Mouse (Mus musculus) embryonic facial prominence, embryonic 10.5 days (tissue): ENCODE data around the gene Fbll1. TPM values are rescaled to one million over a fixed set of nuclear protein-coding genes. Genes with fewer than 3 reads are reported as not detected.
"Not testable (repeated sequence)": the region's sequence is repeated elsewhere in the genome, so short reads cannot be mapped to it uniquely, and the experiment has no call there.

Experiments
- DNase-seq: peaks from one replicate; pipeline ENCODE4 v3.0.0-alpha.2; 2017; ENCODE audit warnings: low spot score
- H3K27ac ChIP-seq: fragments of 300-500 bp; sonication (generic); replicated peaks from 2 replicates; pipeline ENCODE4 v1.5.1; 2016; ENCODE audit warnings: mild to moderate bottlenecking
- H3K27me3 ChIP-seq: fragments of 300-500 bp; sonication (generic); replicated peaks from 2 replicates; pipeline ENCODE4 v1.6.1; 2016; ENCODE audit warnings: low read depth, mild to moderate bottlenecking; ENCODE audit not compliant: poor library complexity, severe bottlenecking
- H3K36me3 ChIP-seq: fragments of 300-500 bp; sonication (generic); replicated peaks from 2 replicates; pipeline ENCODE4 v1.6.1; 2016; ENCODE audit warnings: mild to moderate bottlenecking, moderate library complexity
- H3K4me1 ChIP-seq: fragments of 300-500 bp; sonication (generic); 2 replicates; pipeline ENCODE4 v1.6.1; 2016
- H3K4me3 ChIP-seq: fragments of 300-500 bp; sonication (generic); 2 replicates; pipeline ENCODE4 v1.5.1; 2016; ENCODE audit warnings: mild to moderate bottlenecking, moderate library complexity
- H3K9me3 ChIP-seq: fragments of 300-500 bp; sonication (generic); 2 replicates; pipeline ENCODE4 v1.6.1; 2016; ENCODE audit warnings: mild to moderate bottlenecking
- WGBS: fragments of 180-500 bp; shearing (Covaris S2); methylation state at CpG from one replicate; pipeline ENCODE4 v1.1.7; 2016; 5-methylcytosine and 5-hydroxymethylcytosine counted together
- polyA plus RNA-seq: library from polyadenylated mRNA; unstranded; fragments of >200 nt; fragmentation: Nextera tagmentation; extraction: Ambion mirVana; gene quantifications from 2 replicates; pipeline ENCODE4 v1.2.1, GENCODE M21; 2016

The Fbll1 gene
- polyA plus RNA-seq, 1 experiment from 2014 or later = 0.51 TPM

DNA sequence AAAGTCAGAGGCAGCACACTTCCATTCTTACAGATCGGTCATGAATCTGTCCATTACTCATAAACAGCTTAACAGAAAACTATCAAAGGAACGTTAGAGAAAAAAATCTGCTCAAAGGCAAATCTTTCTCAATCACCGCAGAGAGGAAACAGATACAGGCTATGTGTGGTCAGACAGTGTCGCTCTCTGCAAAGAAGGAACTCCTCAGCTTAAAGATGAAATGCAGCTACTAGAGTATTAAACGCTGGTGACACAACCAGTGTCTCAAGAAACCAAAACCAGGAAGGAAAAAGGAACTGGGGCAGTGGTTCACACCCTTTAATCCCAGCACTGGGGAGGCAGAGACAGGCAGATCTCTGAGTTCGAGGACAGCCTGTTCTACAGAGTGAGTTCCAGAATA is 29.0 kb upstream of the Fbll1 start:
- H3K27ac ChIP-seq = no peak overlapping the region
- no peaks in the 10 kb centered on the region for H3K27me3 ChIP-seq
- H3K4me3 ChIP-seq = no peak overlapping the region
- H3K36me3 ChIP-seq = peaks cover 97% of the 10 kb centered on the region
- peaks cover 5% of the 10 kb centered on the region; the same call in 1 of the 2 replicates for H3K4me1 ChIP-seq
- WGBS = 94% methylated on average over 6 of the region's 6 CpGs
- no peaks in the 10 kb centered on the region for H3K9me3 ChIP-seq
- DNase-seq = no peak

DNA sequence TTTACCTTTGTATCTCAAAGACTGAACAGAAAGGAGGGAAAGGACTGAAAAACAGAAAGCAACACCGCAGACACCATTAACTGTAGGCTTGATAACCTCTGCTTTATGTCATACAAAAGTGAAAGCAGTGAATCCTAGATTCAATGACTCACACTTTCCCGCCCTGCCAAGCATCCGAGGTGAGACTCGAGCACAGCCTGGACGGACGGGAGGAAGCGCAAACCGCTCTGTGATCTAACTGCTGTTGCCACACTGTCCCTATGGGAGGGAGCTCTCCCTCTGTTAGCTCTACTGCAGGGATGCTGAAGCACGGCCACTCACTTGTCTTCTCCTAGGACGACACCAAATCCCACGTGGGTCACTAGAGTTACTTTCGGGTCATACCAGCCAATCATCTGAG is 17.6 kb upstream of the Fbll1 start:
- no peaks in the 10 kb centered on the region for H3K27me3 ChIP-seq
- no peaks in the 10 kb centered on the region for H3K4me1 ChIP-seq
- no peak for DNase-seq
- H3K4me3 ChIP-seq = no peak overlapping the region
- H3K9me3 ChIP-seq = no peaks in the 10 kb centered on the region
- 91% methylated on average over 12 of the region's 12 CpGs for WGBS
- H3K36me3 ChIP-seq = peaks cover 100% of the 10 kb centered on the region
- no peak overlapping the region for H3K27ac ChIP-seq

DNA sequence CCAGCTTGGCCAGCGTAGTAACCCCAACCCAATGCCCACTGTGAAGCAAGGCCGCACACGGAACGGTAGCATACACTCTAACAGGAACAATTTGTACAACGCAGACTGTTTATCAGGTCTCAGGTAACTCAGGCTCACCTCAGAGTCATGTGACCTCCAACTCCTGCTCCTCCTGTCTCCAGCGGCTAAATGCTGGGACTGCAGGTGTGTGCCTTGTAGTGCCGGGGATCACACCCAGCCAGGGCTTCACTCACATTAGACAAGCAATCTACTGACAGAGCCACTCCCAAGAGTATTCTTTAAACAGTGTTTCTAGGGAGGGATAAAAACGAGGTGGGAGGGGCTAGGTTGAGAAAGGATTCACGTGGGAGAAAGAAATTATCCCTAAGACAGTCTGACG is 12.8 kb upstream of the Fbll1 start:
- WGBS = 90% methylated on average over 10 of the region's 10 CpGs
- Histone ChIP-seq H3K4me1 (no peaks in the 10 kb centered on the region), H3K27ac (no peak overlapping the region), H3K4me3 (no peak overlapping the region), H3K9me3 (no peaks in the 10 kb centered on the region), H3K36me3 (peaks cover 100% of the 10 kb centered on the region), H3K27me3 (no peaks in the 10 kb centered on the region)
- DNase-seq = no peak

DNA sequence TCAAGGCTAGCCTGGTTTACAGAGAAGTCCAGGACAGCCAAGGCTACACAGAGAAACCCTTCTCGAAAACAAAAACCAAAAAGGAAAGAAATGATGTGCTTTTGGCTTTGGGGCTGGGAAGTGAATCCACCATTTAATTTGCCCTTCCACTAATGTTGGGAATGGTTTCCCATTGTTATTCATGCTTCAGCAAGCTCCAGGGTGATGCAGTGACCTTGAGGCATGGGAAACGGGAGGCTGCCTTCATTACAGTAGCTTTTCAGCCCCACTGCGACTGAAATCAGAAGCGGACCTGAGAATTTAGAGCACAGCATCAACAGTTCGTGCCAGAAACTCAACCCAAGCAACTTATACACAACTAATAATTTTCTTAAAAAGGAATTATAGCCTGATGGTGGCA is 2.6 kb upstream of the Fbll1 start:
- Histone ChIP-seq H3K4me3 (no peak overlapping the region), H3K27me3 (peaks cover 47% of the 10 kb centered on the region), H3K9me3 (no peaks in the 10 kb centered on the region), H3K4me1 (peaks cover 12% of the 10 kb centered on the region), H3K27ac (no peak overlapping the region), H3K36me3 (peaks cover 4% of the 10 kb centered on the region)
- WGBS = 80% methylated on average over 5 of the region's 5 CpGs
- no peak for DNase-seq

DNA sequence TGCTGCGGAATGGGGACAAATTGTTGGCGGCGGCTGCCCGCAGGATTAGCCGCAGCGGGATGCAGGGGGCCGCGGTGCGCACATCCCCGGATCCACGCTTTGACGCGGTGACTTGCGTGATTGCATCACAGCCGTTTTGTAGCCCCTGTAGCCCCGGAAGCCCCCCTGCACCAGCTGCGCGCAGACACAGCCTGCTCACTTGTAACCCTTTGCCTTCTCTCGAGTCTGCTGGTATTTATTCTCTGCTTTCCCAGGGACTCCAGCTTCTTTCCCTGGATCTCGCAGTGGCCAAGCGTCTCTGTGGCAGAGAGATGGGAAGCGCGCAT is 226 bp downstream of the Fbll1 start:
- no peak for DNase-seq
- H3K27me3 ChIP-seq = peaks cover 75% of the 10 kb centered on the region
- WGBS = 4% methylated on average over 23 of the region's 23 CpGs
- peak overlapping the region; percentile 61 for H3K4me3 ChIP-seq
- H3K36me3 ChIP-seq = no peaks in the 10 kb centered on the region
- peaks cover 12% of the 10 kb centered on the region for H3K4me1 ChIP-seq
- no peaks in the 10 kb centered on the region for H3K9me3 ChIP-seq
- H3K27ac ChIP-seq = no peak overlapping the region

DNA sequence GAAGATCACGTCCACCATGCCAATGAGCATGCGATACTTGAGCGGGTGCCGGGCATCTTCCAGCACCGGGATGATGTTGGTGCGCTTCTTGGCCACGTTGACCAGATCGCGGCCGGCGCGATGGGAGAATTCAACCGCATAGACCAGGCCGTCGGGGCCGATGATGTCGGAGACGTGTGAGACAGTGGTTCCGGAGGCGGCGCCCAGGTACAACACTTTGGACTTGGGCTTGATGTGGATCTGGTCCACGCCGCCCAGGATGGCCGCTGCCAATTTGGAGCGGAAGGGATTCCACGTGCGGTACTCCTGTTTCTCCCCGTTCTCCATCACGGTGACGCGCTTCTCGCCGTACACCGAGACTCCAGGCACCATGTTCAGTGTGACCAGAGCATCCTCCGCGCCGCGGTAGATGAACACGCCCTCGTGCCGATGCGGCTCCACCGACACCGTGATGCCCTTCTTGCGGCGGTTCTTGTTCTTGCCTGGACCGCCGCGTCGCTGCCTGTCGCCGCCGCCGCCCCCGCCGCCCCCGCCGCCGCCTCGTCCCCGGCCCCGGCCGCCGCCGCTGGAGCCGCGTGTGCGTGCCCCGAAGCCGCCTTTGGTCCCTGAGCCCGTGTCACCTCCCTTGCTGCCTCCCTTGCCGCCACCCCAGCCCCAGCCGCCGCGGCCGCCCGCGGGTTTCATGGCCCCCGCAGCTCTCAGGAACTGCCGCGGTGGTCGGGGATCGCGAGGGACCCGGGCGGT is 761 bp downstream of the Fbll1 start:
- Histone ChIP-seq H3K36me3 (no peaks in the 10 kb centered on the region), H3K27ac (no peak overlapping the region), H3K4me3 (peak overlapping the region; percentile 61), H3K4me1 (peaks cover 12% of the 10 kb centered on the region), H3K27me3 (peaks cover 75% of the 10 kb centered on the region), H3K9me3 (no peaks in the 10 kb centered on the region)
- DNase-seq = peak; percentile 40
- 4% methylated on average over 86 of the region's 86 CpGs for WGBS

DNA sequence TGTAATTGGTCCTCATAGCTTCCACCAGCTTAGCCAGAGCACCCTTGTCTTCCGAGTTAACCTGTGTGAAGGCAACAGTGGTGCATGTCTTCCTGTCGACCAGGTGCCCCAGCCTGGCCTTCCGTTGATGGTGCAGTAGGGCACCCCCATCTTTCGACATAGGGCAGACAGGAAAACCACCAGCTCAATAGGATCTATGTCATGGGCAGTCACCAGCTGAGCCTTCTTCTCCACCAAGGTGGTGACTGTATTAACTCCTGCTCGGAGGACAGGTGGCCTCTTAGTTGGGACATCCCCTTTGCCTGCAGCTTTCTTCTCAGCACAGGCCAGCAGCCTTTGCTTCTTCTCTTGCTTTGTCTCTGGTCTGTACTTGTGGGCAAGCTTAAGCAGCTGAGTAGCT is 5.9 kb downstream of the Fbll1 start:
- Histone ChIP-seq H3K27me3 (peaks cover 42% of the 10 kb centered on the region), H3K36me3 (peaks cover 38% of the 10 kb centered on the region)
- not testable (repeated sequence) for H3K4me1 ChIP-seq, DNase-seq, H3K4me3 ChIP-seq, H3K27ac ChIP-seq, H3K9me3 ChIP-seq
- 87% methylated on average over 5 of the region's 5 CpGs for WGBS

DNA sequence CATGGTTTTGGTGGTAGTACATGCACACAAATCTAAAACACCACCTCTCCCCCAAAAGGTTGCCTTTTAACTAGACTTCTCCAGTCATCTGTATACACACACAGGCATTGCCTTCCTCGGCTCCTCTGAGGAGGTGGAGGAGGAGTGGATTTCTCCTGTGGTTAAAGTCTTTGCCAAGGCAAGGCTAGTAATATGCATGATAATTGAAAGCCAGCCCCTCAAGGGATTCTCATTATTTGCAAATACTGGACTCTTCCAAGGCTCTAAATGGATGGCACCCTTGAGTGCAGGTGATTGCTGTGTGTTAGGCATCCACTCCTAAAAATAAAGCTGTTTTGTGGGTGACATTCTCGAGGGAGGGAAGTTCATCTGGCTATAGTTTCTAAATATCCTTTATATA is 10.2 kb downstream of the Fbll1 start:
- H3K4me3 ChIP-seq = no peak overlapping the region
- no peaks in the 10 kb centered on the region for H3K27me3 ChIP-seq
- H3K9me3 ChIP-seq = no peaks in the 10 kb centered on the region; the same call in 1 of the 2 replicates
- no peak for DNase-seq
- H3K4me1 ChIP-seq = no peaks in the 10 kb centered on the region
- no peak overlapping the region for H3K27ac ChIP-seq
- 86% methylated on average over 2 of the region's 2 CpGs for WGBS
- H3K36me3 ChIP-seq = peaks cover 81% of the 10 kb centered on the region

DNA sequence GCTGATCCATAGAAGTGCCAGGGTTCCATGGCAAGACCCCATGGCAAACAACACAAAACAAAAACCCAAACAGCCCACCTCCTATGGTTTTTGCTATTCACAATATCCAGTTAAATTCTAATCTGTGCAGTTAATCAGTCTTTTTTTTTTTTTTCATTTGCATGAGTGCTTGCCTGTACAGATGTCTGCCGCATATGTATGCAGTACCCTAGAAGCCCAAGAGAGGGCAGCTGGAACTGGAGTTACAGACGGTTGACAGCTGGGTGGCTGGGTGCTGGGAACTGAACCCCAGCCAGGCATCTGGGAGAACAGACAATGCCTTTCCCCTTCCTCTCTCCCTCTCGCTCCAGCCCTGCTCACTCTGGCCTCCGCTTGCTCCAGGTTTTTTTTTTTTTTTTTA is 14.1 kb downstream of the Fbll1 start:
- no peak for DNase-seq
- Histone ChIP-seq H3K36me3 (peaks cover 97% of the 10 kb centered on the region), H3K4me1 (no peaks in the 10 kb centered on the region), H3K9me3 (no peaks in the 10 kb centered on the region; the same call in 1 of the 2 replicates), H3K4me3 (no peak overlapping the region), H3K27ac (no peak overlapping the region), H3K27me3 (no peaks in the 10 kb centered on the region)
- WGBS = 95% methylated on average over 4 of the region's 4 CpGs

DNA sequence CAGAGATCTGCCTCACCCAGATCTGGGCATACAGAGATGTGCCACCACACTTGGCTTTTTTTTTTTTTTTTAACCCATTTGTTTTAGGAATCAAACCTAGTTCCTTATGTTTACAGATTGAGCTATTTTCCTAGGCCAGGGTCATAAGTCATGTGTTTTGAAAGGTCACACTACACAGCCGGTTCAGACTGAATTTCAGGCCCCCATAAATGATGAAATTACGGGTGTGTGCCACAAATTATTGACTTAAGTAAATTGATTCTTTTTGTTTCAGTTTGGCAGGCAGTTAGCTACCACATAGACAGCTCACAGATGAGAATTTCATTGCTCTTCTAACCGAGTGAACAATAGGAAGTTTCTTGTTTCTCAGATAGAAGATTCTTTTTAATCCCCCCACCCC is 14.7 kb downstream of the Fbll1 start:
- Histone ChIP-seq H3K36me3 (peaks cover 97% of the 10 kb centered on the region), H3K4me3 (no peak overlapping the region), H3K4me1 (no peaks in the 10 kb centered on the region), H3K27me3 (no peaks in the 10 kb centered on the region), H3K27ac (no peak overlapping the region), H3K9me3 (no peaks in the 10 kb centered on the region; the same call in 1 of the 2 replicates)
- 94% methylated on average over 3 of the region's 3 CpGs for WGBS
- DNase-seq = no peak

DNA sequence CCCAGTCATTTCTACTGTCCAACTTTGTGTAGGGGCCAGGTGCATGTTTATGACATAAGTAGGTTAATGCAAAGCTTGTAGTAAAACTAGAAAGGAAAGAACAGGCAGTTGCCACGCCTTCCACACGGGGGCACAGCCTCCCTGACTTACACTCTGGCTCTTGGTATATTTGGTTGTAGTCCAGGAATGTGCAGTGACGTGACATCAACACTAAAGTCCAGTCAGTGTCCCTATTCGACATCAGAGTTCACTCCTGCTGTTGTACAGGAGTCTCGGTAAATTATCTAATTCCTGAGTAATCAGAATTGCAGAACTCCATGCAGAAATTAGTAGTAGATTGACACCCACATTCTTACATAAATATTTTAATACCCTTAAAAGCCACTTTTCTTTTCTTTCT is 15.6 kb downstream of the Fbll1 start:
- Histone ChIP-seq H3K4me3 (no peak overlapping the region), H3K4me1 (no peaks in the 10 kb centered on the region), H3K27me3 (no peaks in the 10 kb centered on the region), H3K9me3 (no peaks in the 10 kb centered on the region; the same call in 1 of the 2 replicates), H3K27ac (no peak overlapping the region), H3K36me3 (peaks cover 99% of the 10 kb centered on the region)
- WGBS = 93% methylated on average over 5 of the region's 5 CpGs
- DNase-seq = no peak

DNA sequence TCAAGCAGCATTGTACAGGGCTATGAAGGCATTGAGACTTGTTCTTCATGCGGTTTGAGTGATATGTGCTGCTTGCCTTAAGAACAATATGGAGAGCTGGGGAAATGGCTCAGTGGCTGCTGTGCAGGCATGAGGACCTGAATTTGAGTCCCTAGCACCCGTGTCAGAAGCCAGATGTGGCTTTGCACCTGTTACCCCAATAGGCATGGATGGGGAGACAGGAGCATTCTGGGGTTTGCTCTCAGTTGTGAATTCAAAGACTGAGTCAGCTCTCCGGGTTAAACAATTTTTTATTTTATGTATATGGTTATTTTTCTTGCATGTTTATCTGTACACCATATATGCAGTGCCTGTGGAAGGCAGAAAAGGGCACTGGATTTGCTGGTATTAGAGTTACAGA is 16.2 kb downstream of the Fbll1 start:
- H3K4me1 ChIP-seq = no peaks in the 10 kb centered on the region
- peaks cover 99% of the 10 kb centered on the region for H3K36me3 ChIP-seq
- no peaks in the 10 kb centered on the region for H3K27me3 ChIP-seq
- H3K4me3 ChIP-seq = no peak overlapping the region
- 95% methylated on average over 3 of the region's 3 CpGs for WGBS
- no peaks in the 10 kb centered on the region; the same call in 1 of the 2 replicates for H3K9me3 ChIP-seq
- DNase-seq = no peak
- H3K27ac ChIP-seq = no peak overlapping the region

DNA sequence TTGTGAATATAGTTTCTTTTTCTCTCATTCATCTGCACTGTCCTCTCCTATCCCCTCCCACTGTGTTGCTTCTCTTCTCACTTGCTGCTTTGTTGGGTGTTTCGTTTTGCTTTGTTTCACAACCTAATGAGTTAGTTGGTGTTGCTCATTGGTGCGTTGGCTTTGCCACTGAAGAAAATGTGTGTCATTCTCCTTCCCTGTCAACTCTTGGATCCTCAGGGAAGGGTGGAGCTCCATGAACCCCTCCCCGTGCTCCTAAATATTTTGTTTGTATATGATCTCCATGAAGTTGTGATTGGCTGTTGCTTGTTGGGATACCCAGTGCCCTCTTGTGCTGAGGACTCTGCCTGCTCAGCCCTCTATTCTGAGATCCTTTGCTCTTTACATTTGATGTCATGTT is 18.3 kb downstream of the Fbll1 start:
- no peaks in the 10 kb centered on the region; the same call in 1 of the 2 replicates for H3K9me3 ChIP-seq
- no peaks in the 10 kb centered on the region for H3K27me3 ChIP-seq
- H3K36me3 ChIP-seq = peaks cover 99% of the 10 kb centered on the region
- H3K4me3 ChIP-seq = no peak overlapping the region
- no peak overlapping the region for H3K27ac ChIP-seq
- 92% methylated on average over 3 of the region's 3 CpGs for whole genome bisulfite sequencing
- H3K4me1 ChIP-seq = no peaks in the 10 kb centered on the region
- DNase-seq = no peak
